ENCODE assay signal across 20 mouse cellular contexts in the genomic region with DNA sequence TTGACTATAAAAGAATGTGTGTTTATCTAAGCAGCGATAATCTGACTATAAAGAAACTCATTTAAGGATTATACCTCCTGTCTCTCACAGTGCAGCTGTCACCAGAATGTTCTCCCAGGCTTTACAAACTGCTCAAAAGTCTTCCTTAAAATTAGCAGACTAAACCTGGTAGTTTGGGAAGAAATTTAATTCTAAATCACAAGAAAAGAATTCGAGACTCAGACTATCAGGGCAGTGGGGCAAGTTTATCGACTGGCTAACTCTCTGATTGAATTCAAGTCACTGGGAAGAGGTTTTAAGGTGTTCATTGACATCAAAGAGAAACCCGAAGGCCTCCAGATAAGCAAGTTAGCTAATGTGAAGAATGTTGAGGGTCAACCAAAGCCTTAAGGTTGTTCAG.
A peak's percentile ranks its signal among the peaks of the same experiment; 100 is the strongest.
DNase-seq lines count a peak whose midpoint lies in the region; ATAC-seq and TF ChIP-seq lines count a peak whose summit lies in the region.
"Had no signal": no experiment of that assay in that cellular context is flagged by ENCODE, and none has a peak within 500 bp of the region (broad histone marks: within the 10 kb centered on the region; RNA-seq: fewer than 3 reads in every experiment).

No protein-coding gene starts in this region.

- no peak for TF ChIP-seq CTCF in forebrain, postnatal 0 days (IDR thresholded peaks at IDR 0.05; ENCODE audit: low read depth)

- DNase-seq in forebrain, embryonic 10.5 days (ENCODE audit: extremely low spot score, low spot score): no peak
- peak; percentile 38 for DNase-seq in forebrain, embryonic 14.5 days (ENCODE audit: low spot score)
- DNase-seq in forebrain, postnatal 0 days: no peak
- peak; percentile 92 for DNase-seq in midbrain, embryonic 11.5 days (ENCODE audit: low spot score, missing footprints)
- peak; percentile 55 for DNase-seq in retina, postnatal 1 day
- DNase-seq: adrenal gland, adult 2 months; adrenal gland, postnatal 14 days; B cell, adult 2 months; cerebellum, adult 11 months; cerebellum, adult 2 months; cerebellum, adult 9-11 months; cerebellum, postnatal 25 days; gastrocnemius, postnatal 25 days; heart, adult 18-20 months had no signal

- no peak overlapping the region for H3K9ac ChIP-seq in forebrain, embryonic 16.5 days (replicated peaks; ENCODE audit: low read depth, low read length)
- no peak overlapping the region for H3K9ac ChIP-seq in forebrain, embryonic 14.5 days (ENCODE audit: low read length)
- no peak overlapping the region for H3K9ac ChIP-seq in forebrain, postnatal 0 days
- no peak overlapping the region for H3K9ac ChIP-seq in midbrain, embryonic 11.5 days (ENCODE audit: low read length)
- no peak overlapping the region for H3K9ac ChIP-seq in midbrain, embryonic 13.5 days (replicated peaks)
- H3K9ac ChIP-seq: hindbrain, embryonic 12.5 days; hindbrain, embryonic 15.5 days had no signal

- peaks cover 39% of the 10 kb centered on the region for H3K4me1 ChIP-seq in forebrain, embryonic 10.5 days
- H3K4me1 ChIP-seq in forebrain, embryonic 16.5 days (replicated peaks; ENCODE audit: control insufficient read depth, insufficient read depth, low read length): no peaks in the 10 kb centered on the region
- no peaks in the 10 kb centered on the region for H3K4me1 ChIP-seq in forebrain, embryonic 14.5 days (ENCODE audit: control insufficient read depth, insufficient read depth, low read length)
- no peaks in the 10 kb centered on the region for H3K4me1 ChIP-seq in forebrain, postnatal 0 days (ENCODE audit: insufficient read depth)
- peaks cover 16% of the 10 kb centered on the region for H3K4me1 ChIP-seq in midbrain, embryonic 11.5 days (ENCODE audit: control insufficient read depth, insufficient read depth, low read length)
- peaks cover 14% of the 10 kb centered on the region for H3K4me1 ChIP-seq in midbrain, embryonic 13.5 days (replicated peaks)
- H3K4me1 ChIP-seq: hindbrain, embryonic 15.5 days had no signal

- H3K4me2 ChIP-seq in forebrain, embryonic 16.5 days (ENCODE audit: low read length): no peak overlapping the region
- no peak overlapping the region for H3K4me2 ChIP-seq in forebrain, embryonic 14.5 days (ENCODE audit: low read length)
- no peak overlapping the region for H3K4me2 ChIP-seq in forebrain, postnatal 0 days (ENCODE audit: low read depth)
- H3K4me2 ChIP-seq in midbrain, embryonic 11.5 days: no peak overlapping the region
- no peak overlapping the region for H3K4me2 ChIP-seq in midbrain, embryonic 13.5 days (replicated peaks)
- H3K4me2 ChIP-seq: heart, embryonic 11.5 days; hindbrain, embryonic 12.5 days; hindbrain, embryonic 15.5 days had no signal

- no peaks in the 10 kb centered on the region for H3K36me3 ChIP-seq in forebrain, embryonic 10.5 days (replicated peaks)
- H3K36me3 ChIP-seq in forebrain, embryonic 16.5 days (ENCODE audit: control insufficient read depth, insufficient read depth): no peaks in the 10 kb centered on the region
- no peaks in the 10 kb centered on the region for H3K36me3 ChIP-seq in forebrain, embryonic 14.5 days (ENCODE audit: control insufficient read depth, insufficient read depth, low read length)
- H3K36me3 ChIP-seq in forebrain, postnatal 0 days (ENCODE audit: insufficient read depth): no peaks in the 10 kb centered on the region
- H3K36me3 ChIP-seq in midbrain, embryonic 11.5 days (ENCODE audit: control insufficient read depth, insufficient read depth, low read length): no peaks in the 10 kb centered on the region
- no peaks in the 10 kb centered on the region for H3K36me3 ChIP-seq in midbrain, embryonic 13.5 days
- H3K36me3 ChIP-seq: hindbrain, embryonic 12.5 days; hindbrain, embryonic 15.5 days had no signal

- no peak overlapping the region for H3K4me3 ChIP-seq in forebrain, embryonic 10.5 days
- no peak overlapping the region for H3K4me3 ChIP-seq in forebrain, embryonic 16.5 days (replicated peaks; ENCODE audit: low read length)
- H3K4me3 ChIP-seq in forebrain, embryonic 14.5 days (ENCODE audit: low read depth, low read length): no peak overlapping the region
- no peak overlapping the region for H3K4me3 ChIP-seq in forebrain, postnatal 0 days (ENCODE audit: low read depth, low read length)
- H3K4me3 ChIP-seq in midbrain, embryonic 11.5 days (ENCODE audit: low read depth, low read length): no peak overlapping the region
- no peak overlapping the region for H3K4me3 ChIP-seq in midbrain, embryonic 13.5 days (replicated peaks)
- H3K4me3 ChIP-seq: hindbrain, embryonic 12.5 days; hindbrain, embryonic 15.5 days had no signal

- ATAC-seq in forebrain, embryonic 16.5 days: no peak
- no peak for ATAC-seq in forebrain, embryonic 14.5 days
- no peak for ATAC-seq in forebrain, postnatal 0 days
- ATAC-seq in midbrain, embryonic 11.5 days (ENCODE audit: low FRiP score): 0 out of 2 replicates have a peak, but pooled peaks have one; percentile 33
- no peak for ATAC-seq in midbrain, embryonic 13.5 days
- ATAC-seq: intestine, postnatal 0 days had no signal

- 45% methylated on average over 4 of the region's 4 CpGs for WGBS in forebrain, embryonic 10.5 days
- WGBS in forebrain, embryonic 16.5 days: 19% methylated on average over 4 of the region's 4 CpGs
- 17% methylated on average over 4 of the region's 4 CpGs for WGBS in forebrain, embryonic 14.5 days
- 20% methylated on average over 4 of the region's 4 CpGs for WGBS in forebrain, postnatal 0 days
- WGBS in midbrain, embryonic 11.5 days: 31% methylated on average over 4 of the region's 4 CpGs
- WGBS in midbrain, embryonic 13.5 days: 31% methylated on average over 4 of the region's 4 CpGs

- H3K9me3 ChIP-seq in forebrain, embryonic 10.5 days: no peaks in the 10 kb centered on the region
- no peaks in the 10 kb centered on the region for H3K9me3 ChIP-seq in forebrain, embryonic 16.5 days (ENCODE audit: control insufficient read depth, low read length)
- H3K9me3 ChIP-seq in forebrain, embryonic 14.5 days (replicated peaks; ENCODE audit: control insufficient read depth, low read length): no peaks in the 10 kb centered on the region
- H3K9me3 ChIP-seq in forebrain, postnatal 0 days (ENCODE audit: low read length): no peaks in the 10 kb centered on the region
- no peaks in the 10 kb centered on the region; the same call in 1 of the 2 replicates for H3K9me3 ChIP-seq in midbrain, embryonic 11.5 days (ENCODE audit: control insufficient read depth, low read length)
- no peaks in the 10 kb centered on the region for H3K9me3 ChIP-seq in midbrain, embryonic 13.5 days
- H3K9me3 ChIP-seq: hindbrain, embryonic 12.5 days; hindbrain, embryonic 15.5 days had no signal

- H3K27me3 ChIP-seq in forebrain, embryonic 10.5 days (ENCODE audit: poor library complexity, severe bottlenecking): peaks cover 45% of the 10 kb centered on the region
- H3K27me3 ChIP-seq in forebrain, embryonic 16.5 days (replicated peaks; ENCODE audit: control insufficient read depth, insufficient read depth, low read length): no peaks in the 10 kb centered on the region
- H3K27me3 ChIP-seq in forebrain, embryonic 14.5 days (replicated peaks; ENCODE audit: control insufficient read depth, insufficient read depth, low read length): no peaks in the 10 kb centered on the region
- H3K27me3 ChIP-seq in forebrain, postnatal 0 days (ENCODE audit: insufficient read depth, low read length): no peaks in the 10 kb centered on the region; the same call in 1 of the 2 replicates
- peaks cover 10% of the 10 kb centered on the region for H3K27me3 ChIP-seq in midbrain, embryonic 11.5 days (ENCODE audit: control insufficient read depth, insufficient read depth, low read length)
- peaks cover 39% of the 10 kb centered on the region for H3K27me3 ChIP-seq in midbrain, embryonic 13.5 days
- H3K27me3 ChIP-seq: hindbrain, embryonic 12.5 days; hindbrain, embryonic 15.5 days had no signal

- H3K27ac ChIP-seq in forebrain, embryonic 10.5 days: 0 out of 2 replicates have a peak overlapping the region, but pooled peaks have one; percentile 40
- H3K27ac ChIP-seq in forebrain, embryonic 16.5 days (ENCODE audit: low read length): no peak overlapping the region
- no peak overlapping the region for H3K27ac ChIP-seq in forebrain, embryonic 14.5 days (ENCODE audit: low read depth, low read length)
- no peak overlapping the region for H3K27ac ChIP-seq in forebrain, postnatal 0 days (ENCODE audit: low read depth, low read length)
- no peak overlapping the region for H3K27ac ChIP-seq in midbrain, embryonic 11.5 days (ENCODE audit: low read depth, low read length)
- H3K27ac ChIP-seq in midbrain, embryonic 13.5 days: no peak overlapping the region
- H3K27ac ChIP-seq: hindbrain, embryonic 15.5 days had no signal

Comparison
In these comparisons a context has a peak if more than half of its experiments do, and no peak if none do; other contexts are left out.
1. DNase-seq: peak in forebrain, embryonic 14.5 days (single experiment), midbrain, embryonic 11.5 days (single experiment) and retina, postnatal 1 day (single experiment); none in forebrain, embryonic 10.5 days (single experiment) and forebrain, postnatal 0 days (single experiment).